Mouse (Mus musculus) cortical plate, adult 2 months (tissue): ENCODE results near the gene Dhrs1.

ENCODE experiments used
- CTCF ChIP-seq: fragments of 200-500 bp; IDR thresholded peaks from 2 replicates; pipeline ENCODE4 v1.5.1; 2011; ENCODE audit warnings: mild to moderate bottlenecking, control low read depth, low read length; ENCODE audit not compliant: insufficient read depth; ENCODE audit errors: extremely low read depth
- POLR2A ChIP-seq: fragments of 200-500 bp; IDR thresholded peaks from 2 replicates; pipeline ENCODE4 v1.6.1; 2011; ENCODE audit warnings: mild to moderate bottlenecking, low read length, control low read depth; ENCODE audit not compliant: insufficient read depth; ENCODE audit errors: extremely low read depth

DNA sequence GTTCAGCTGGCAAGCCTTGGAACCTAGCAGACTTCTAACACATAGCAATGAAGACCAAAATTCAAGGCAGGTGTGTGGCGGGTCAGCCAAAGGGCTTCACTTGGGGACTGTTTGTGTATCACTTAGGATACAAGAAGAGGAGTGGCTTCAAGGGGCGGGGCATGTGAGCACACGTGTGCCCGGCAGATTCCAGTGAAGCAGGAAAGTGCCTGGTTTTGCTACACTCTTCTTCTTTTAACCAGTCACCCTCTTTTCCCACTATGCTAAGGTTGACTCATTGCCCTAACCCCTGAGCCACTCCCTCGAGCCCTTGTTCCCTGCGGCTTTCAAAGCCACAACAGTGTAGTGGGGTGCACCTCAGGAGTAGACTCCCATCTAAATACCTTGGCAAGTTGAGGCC, 30.6 kb downstream of the Dhrs1 start:
- TF ChIP-seq CTCF (no peak), POLR2A (no peak)
